ENCODE assay signal across 8 mouse cellular contexts in genomic region chr15:51592069-51592435, GRCm38 (mm10).
DNase-seq lines count a peak whose midpoint lies in the region; ATAC-seq and TF ChIP-seq lines count a peak whose summit lies in the region.

No protein-coding gene starts in this region.

- no peak for DNase-seq in layer of hippocampus, adult 2 months (ENCODE audit: low spot score in 2 of 2)
- DNase-seq in layer of hippocampus, adult 11-12 months (ENCODE audit: low spot score) = no peak
- peak; percentile 47 for DNase-seq in embryonic facial prominence, embryonic 10.5 days (ENCODE audit: low spot score)
- peak; percentile 10 for DNase-seq in lung, adult 2 months
- peak; percentile 7 for DNase-seq in testis, postnatal 14 days (ENCODE audit: low spot score)
- DNase-seq in spleen, adult 18-20 months = no peak
- DNase-seq in adrenal gland, postnatal 4 days (ENCODE audit: low spot score in 2 of 2) = no peak

- TF ChIP-seq CTCF in layer of hippocampus, adult 2 months (conservative IDR thresholded peaks at IDR 0.05) = no peak
- TF ChIP-seq CTCF in lung, adult 2 months (IDR thresholded peaks at IDR 0.05; ENCODE audit: insufficient read depth, low read length) = no peak

- H3K27ac ChIP-seq in layer of hippocampus, adult 2 months = 0 out of 2 replicates have a peak overlapping the region, but pooled peaks have one; percentile 43
- H3K27ac ChIP-seq in embryonic facial prominence, embryonic 10.5 days (replicated peaks) = no peak overlapping the region
- no peak overlapping the region; the same call in 1 of the 2 replicates for H3K27ac ChIP-seq in heart, embryonic 12.5 days (ENCODE audit: poor library complexity, severe bottlenecking)

- H3K9ac ChIP-seq in heart, embryonic 12.5 days = no peak overlapping the region

- H3K4me1 ChIP-seq in embryonic facial prominence, embryonic 10.5 days = peaks cover 20% of the 10 kb centered on the region
- H3K4me1 ChIP-seq in heart, embryonic 12.5 days (replicated peaks) = peaks cover 12% of the 10 kb centered on the region
- no peaks in the 10 kb centered on the region; the same call in 1 of the 2 replicates for H3K4me1 ChIP-seq in lung, adult 2 months (ENCODE audit: control insufficient read depth, insufficient read depth, low read length)

- no peaks in the 10 kb centered on the region for H3K36me3 ChIP-seq in embryonic facial prominence, embryonic 10.5 days (replicated peaks)
- no peaks in the 10 kb centered on the region for H3K36me3 ChIP-seq in heart, embryonic 12.5 days

- no peaks in the 10 kb centered on the region for H3K27me3 ChIP-seq in embryonic facial prominence, embryonic 10.5 days (replicated peaks; ENCODE audit: low read depth, poor library complexity, severe bottlenecking)
- no peaks in the 10 kb centered on the region for H3K27me3 ChIP-seq in heart, embryonic 12.5 days (replicated peaks)

- no peak for TF ChIP-seq POLR2A in lung, adult 2 months (IDR thresholded peaks at IDR 0.05; ENCODE audit: borderline replicate concordance, extremely low read depth, low read depth, low read length)

- ATAC-seq in heart, embryonic 12.5 days (ENCODE audit: insufficient number of reproducible peaks, low FRiP score) = no peak

- no peaks in the 10 kb centered on the region for H3K9me3 ChIP-seq in embryonic facial prominence, embryonic 10.5 days
- H3K9me3 ChIP-seq in heart, embryonic 12.5 days (replicated peaks) = peaks cover 3% of the 10 kb centered on the region; the same call in 1 of the 2 replicates

- peak overlapping the region; percentile 54 for H3K4me2 ChIP-seq in heart, embryonic 12.5 days

- WGBS in embryonic facial prominence, embryonic 10.5 days = 41% methylated on average over 9 of the region's 9 CpGs
- WGBS in heart, embryonic 12.5 days = 38% methylated on average over 9 of the region's 9 CpGs
- 44% methylated on average over 9 of the region's 9 CpGs for WGBS in lung, adult 2 months

- H3K4me3 ChIP-seq in layer of hippocampus, adult 2 months = peak overlapping the region; percentile 40
- H3K4me3 ChIP-seq in embryonic facial prominence, embryonic 10.5 days = peak overlapping the region; percentile 27; the same call in 1 of the 2 replicates
- H3K4me3 ChIP-seq in heart, embryonic 12.5 days = peak overlapping the region; percentile 10
- H3K4me3 ChIP-seq in lung, adult 2 months (replicated peaks; ENCODE audit: extremely low read depth, low read depth, low read length) = no peak overlapping the region

Comparison
In these comparisons a context has a peak if more than half of its experiments do, and no peak if none do; other contexts are left out.
1. DNase-seq: peak in embryonic facial prominence, embryonic 10.5 days (single experiment), lung, adult 2 months (single experiment) and testis, postnatal 14 days (single experiment); none in layer of hippocampus, adult 2 months (0 of 2), layer of hippocampus, adult 11-12 months (single experiment), spleen, adult 18-20 months (0 of 2) and adrenal gland, postnatal 4 days (0 of 2).